Mouse (Mus musculus): ENCODE measurements around the gene Lamtor1.

DNA sequence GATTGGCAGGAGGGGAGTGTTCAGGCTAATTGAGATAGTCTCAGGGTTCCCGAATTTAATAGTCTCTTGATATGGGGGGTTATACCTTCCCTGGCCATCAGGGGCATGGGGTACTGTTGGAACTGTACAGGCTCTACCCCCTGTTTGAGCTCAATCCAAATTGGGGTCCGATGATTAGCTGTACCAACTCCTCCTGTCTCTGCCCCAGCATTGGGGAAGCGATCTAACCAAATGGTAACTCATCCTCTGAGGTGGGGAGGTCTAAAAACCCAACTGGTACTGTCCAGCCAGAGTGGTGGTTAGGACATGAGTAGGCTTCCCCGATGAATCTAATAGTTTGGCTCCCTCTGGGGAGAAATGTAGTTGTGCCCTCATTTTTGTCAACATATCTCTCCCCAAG is 31.3 kb downstream of the Lamtor1 start:
- TF ChIP-seq CHD2 (IDR thresholded peaks at IDR 0.05; ENCODE audit: low read depth, low read length) (no peak), ZC3H11A (IDR thresholded peaks at IDR 0.05; ENCODE audit: borderline replicate concordance, low read depth, low read length) (no peak), HCFC1 (IDR thresholded peaks at IDR 0.05; ENCODE audit: borderline replicate concordance, insufficient read depth, low read length) (no peak), MAFK (IDR thresholded peaks at IDR 0.05; ENCODE audit: insufficient read depth, low read depth, low read length) (no peak)
